Mouse (Mus musculus) layer of hippocampus, adult 8-10 months (tissue): ENCODE measurements around the gene Ammecr1. TPM values are rescaled to one million over a fixed set of nuclear protein-coding genes. Genes with fewer than 3 reads are reported as not detected.

Experiments used
- DNase-seq, 2 experiments: peaks; one replicate each; pipeline ENCODE4 v3.0.0; 2022; ENCODE audit warnings: low spot score in 2 of 2
- total RNA-seq, 4 experiments: library from RNA; stranded (reverse); gene quantifications; 2 replicates each; pipeline ENCODE4 v1.2.4; 2022

The Ammecr1 gene
- total RNA-seq, 4 experiments from 2014 or later, result 1.7 to 2.7 (median 2.2) TPM

- DNase-seq, result no peak
Measured at GRCm38 (mm10) chrX:142916719-142917118, 49.8 kb downstream of the Ammecr1 start.

GRCm38 (mm10) chrX:142914208-142914607 is 52.3 kb downstream of the Ammecr1 start:
- no peak for DNase-seq

GRCm38 (mm10) chrX:142903854-142904253 is 62.7 kb downstream of the Ammecr1 start:
- DNase-seq, result no peak

- no peak for DNase-seq
Measured at GRCm38 (mm10) chrX:142902599-142902998, 63.9 kb downstream of the Ammecr1 start.

- DNase-seq, result no peak
Measured at GRCm38 (mm10) chrX:142901915-142902314, 64.6 kb downstream of the Ammecr1 start.

GRCm38 (mm10) chrX:142898295-142898887 is 68.1 kb downstream of the Ammecr1 start:
- DNase-seq, result no peak

GRCm38 (mm10) chrX:142897477-142898000 is 69.0 kb downstream of the Ammecr1 start:
- DNase-seq, result no peak

GRCm38 (mm10) chrX:142895316-142895715 is 71.2 kb downstream of the Ammecr1 start:
- DNase-seq, result no peak

GRCm38 (mm10) chrX:142885962-142886361 is 80.6 kb downstream of the Ammecr1 start:
- no peak for DNase-seq

- DNase-seq, result no peak
Measured at GRCm38 (mm10) chrX:142883593-142883992, 82.9 kb downstream of the Ammecr1 start.

- no peak for DNase-seq
Measured at GRCm38 (mm10) chrX:142882255-142882654, 84.3 kb downstream of the Ammecr1 start.

- no peak for DNase-seq
Measured at GRCm38 (mm10) chrX:142869844-142870243, 96.7 kb downstream of the Ammecr1 start.

GRCm38 (mm10) chrX:142848032-142848431 is 118.5 kb downstream of the Ammecr1 start:
- no peak for DNase-seq

- DNase-seq, result no peak
Measured at GRCm38 (mm10) chrX:142846266-142846665, 120.3 kb downstream of the Ammecr1 start.

- DNase-seq, result no peak
Measured at GRCm38 (mm10) chrX:142841916-142842315, 124.6 kb downstream of the Ammecr1 start.

GRCm38 (mm10) chrX:142839411-142839810 is 127.1 kb downstream of the Ammecr1 start:
- DNase-seq, result no peak

GRCm38 (mm10) chrX:142838841-142839240 is 127.7 kb downstream of the Ammecr1 start:
- no peak for DNase-seq

GRCm38 (mm10) chrX:142837316-142837715 is 129.2 kb downstream of the Ammecr1 start:
- no peak for DNase-seq

GRCm38 (mm10) chrX:142836399-142836798 is 130.1 kb downstream of the Ammecr1 start:
- DNase-seq, result no peak

- no peak for DNase-seq
Measured at GRCm38 (mm10) chrX:142834807-142835206, 131.7 kb downstream of the Ammecr1 start.

GRCm38 (mm10) chrX:142833164-142833796 is 133.2 kb downstream of the Ammecr1 start:
- DNase-seq, result no peak

GRCm38 (mm10) chrX:142832221-142832620 is 134.3 kb downstream of the Ammecr1 start:
- DNase-seq, result no peak

- no peak for DNase-seq
Measured at GRCm38 (mm10) chrX:142830572-142830971, 136.0 kb downstream of the Ammecr1 start.
